Mouse (Mus musculus) left cerebral cortex, adult 11 months (tissue): Measurements from ENCODE around the gene Lins1.

Experiments
- DNase-seq: peaks from one replicate; pipeline ENCODE4 v3.0.0; 2022; ENCODE audit warnings: low spot score

Gene Lins1

DNA sequence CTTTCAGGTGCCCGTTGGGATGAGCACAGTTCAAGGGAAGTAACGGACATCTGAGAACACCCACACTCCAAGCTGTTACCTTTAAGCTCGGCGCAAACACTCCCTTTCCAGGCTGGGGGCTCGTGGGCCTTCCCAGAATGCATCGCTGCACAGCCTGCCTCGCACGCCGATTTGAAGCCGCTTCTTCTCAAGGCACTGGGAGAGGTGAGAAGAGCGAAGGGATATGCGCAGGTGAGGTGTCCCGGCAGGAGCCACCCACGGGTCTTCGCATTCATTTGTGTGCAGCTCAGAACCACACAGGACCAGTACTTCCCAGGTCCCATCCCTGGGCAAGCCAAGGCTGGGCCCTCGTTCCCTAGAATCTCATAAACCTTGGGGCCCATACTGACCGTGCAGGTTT lies 43.7 kb downstream of the Lins1 start:
- no peak for DNase-seq

DNA sequence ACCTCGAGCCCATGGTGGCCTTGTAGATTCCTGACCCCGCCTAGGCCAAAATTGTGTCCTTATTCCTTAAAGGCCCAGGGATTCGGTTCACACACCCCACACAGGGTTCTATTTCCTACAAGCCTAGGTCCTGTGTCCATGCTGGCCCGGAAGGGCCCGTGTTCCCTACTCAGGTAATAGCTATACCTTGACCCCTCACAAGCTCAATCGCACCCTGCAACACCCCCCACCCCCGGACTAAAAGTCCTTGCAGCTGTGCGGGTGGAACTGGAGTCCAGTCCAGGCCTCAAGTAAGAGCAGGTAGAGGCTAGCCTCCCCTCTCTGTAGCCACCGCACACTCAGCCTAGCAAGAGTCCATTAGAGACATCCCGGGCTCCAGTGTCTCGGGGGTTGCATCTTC lies 44.2 kb downstream of the Lins1 start:
- DNase-seq = no peak

DNA sequence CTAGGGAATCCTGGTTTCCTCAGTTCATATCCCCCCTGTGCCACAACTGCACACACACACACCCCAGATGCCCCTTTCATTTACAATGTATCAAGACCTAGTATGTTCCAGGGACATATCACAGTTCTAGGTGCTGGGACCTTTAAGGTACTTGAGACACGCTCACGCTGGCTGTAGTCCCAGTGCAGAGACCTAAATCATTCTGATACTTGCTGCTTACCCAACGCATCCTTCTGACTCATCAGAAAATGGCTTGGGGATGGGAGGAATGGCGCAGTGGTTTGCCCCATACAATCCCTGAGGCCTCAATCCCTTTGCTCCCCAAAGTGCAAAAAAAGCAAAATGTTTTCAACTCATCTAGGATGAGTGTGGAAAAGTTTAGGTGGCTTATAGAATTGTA lies 44.8 kb downstream of the Lins1 start:
- DNase-seq = no peak

DNA sequence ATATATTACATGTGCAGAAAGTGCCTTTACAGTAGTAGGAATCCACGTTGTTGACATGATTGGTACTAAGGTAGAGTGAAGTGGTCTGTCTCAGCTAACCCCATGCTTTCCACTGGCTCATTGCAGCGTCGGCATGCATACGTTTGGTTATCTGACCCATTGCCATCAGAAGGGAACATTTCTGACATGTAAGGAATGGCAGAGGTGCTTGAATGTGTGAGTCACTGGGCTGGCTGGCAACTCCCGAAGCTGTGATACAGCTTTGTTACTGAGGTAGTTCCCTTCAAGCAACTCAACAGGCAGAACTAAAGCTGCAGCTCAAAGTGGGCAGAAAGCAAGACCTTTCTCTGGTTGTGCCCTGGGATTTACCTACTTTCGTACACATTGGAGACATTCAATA lies 45.3 kb downstream of the Lins1 start:
- no peak for DNase-seq

DNA sequence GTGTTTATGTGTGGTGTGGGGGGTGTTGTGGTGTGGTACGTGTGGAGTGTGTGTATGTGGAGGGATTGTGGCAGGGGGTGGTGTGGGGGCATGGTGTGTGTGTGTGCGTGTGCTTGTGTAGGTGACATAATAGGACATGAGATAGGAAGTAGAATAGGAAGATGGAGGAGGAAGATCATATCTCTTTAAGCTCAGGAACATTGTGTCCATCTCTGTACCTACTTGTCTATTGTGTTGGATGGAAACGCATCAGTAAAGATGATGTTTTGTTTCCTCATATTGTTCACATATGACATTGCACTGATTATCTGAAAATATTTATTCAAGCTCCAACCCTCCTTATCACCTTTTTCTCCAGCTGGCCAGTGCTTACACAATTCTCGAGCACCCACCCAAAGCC lies 47.7 kb downstream of the Lins1 start:
- DNase-seq = no peak

DNA sequence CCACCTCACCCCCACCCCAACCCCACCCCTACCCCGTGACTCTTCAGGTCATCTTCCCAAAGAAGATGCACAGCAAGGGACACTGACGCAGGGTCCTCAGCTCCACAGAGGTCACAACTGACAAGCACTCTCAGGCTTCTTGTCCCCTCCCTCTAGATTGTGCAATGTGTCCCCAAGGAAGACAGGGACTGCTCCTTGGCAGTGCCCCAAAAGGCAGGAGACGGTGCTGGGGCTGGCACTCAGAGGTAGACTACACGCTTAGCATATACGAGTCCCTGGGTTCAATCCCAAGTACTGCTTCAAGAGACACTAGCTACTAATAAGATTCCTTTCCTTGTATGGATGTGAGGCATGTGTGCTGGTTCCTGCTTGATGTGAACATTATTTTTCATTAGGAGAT lies 51.3 kb downstream of the Lins1 start:
- DNase-seq = no peak

DNA sequence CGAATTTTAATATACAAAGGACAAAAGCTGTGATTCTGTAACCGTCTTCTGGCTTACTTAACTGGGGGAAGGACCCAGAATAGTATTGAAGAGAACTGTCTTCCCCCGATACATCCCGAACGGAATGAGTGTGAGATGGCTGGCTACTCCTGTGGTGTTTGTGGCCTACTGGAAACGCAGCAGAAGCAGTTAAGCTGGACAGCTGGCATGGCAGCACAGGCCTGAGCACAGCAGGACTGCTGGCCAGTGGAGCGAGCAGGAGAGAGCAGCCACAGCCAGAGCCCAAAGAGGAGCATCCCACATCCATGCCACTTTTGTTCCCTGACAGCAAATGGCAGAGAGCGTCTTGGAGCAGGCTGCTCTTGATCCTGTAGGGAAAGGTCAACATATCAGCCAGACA lies 51.7 kb downstream of the Lins1 start:
- DNase-seq = no peak

DNA sequence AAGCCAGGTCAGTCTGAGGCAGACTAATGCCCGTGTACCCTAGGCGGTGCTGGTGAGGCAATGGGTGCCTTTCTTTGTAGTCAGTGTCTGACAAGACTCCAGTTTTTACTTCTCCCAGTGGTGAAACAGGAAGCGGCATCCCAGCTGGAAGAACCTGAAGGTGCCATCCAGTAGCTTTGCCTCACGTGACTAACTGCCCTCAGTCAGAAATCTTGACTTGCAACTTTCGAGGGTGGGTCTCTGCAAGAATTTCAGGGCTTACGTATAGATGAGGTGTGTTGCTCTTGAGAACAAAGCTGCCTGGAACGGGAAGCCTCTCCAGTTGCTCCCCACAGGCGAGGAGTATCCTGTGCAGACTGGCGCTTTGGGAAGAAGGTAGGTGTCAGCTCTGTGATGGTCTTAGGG lies 53.7 kb downstream of the Lins1 start, which contains the start of gene Cers3:
Gene Cers3 (plus strand): TSS at position 128 of the 405 bp plus-strand sequence.
- DNase-seq = no peak

DNA sequence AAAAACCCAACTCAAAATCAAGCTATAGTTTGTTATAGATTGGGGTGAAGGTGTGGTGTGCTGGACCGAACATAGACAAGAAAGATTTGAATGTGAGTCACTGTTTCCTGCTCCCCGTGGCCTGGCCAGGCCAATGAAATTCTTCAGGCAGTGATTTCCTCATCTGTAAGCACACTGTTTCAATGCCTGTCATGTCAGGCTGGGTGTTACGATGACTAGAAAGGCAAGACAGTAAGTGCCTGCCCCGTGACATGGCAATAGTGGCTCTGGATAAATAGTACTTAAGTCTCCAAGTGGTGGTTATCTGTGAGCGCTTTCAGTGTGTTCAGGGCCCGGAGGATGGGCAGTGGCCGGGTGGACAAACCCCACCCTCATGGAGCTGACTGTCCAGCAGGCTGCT lies 57.3 kb downstream of the Lins1 start:
- DNase-seq = no peak

DNA sequence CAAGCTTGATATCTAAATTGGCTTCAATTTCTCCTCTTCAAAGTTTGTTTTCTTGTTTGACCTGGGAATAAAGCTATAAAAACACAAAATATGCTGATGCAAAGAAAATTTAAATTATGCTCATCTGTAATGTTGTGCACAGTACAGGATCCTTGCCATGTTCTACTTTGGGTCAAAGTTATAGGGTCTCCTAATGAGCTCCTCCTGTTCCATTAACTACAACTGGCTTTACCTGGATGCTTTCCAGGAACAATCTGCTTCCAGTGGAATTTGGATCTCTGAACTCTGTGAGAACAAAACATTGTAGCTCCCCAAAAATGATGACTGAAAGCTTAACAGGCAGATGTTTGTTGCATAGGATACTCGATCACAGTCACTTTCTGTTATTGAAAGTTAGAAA lies 60.3 kb downstream of the Lins1 start:
- no peak for DNase-seq

DNA sequence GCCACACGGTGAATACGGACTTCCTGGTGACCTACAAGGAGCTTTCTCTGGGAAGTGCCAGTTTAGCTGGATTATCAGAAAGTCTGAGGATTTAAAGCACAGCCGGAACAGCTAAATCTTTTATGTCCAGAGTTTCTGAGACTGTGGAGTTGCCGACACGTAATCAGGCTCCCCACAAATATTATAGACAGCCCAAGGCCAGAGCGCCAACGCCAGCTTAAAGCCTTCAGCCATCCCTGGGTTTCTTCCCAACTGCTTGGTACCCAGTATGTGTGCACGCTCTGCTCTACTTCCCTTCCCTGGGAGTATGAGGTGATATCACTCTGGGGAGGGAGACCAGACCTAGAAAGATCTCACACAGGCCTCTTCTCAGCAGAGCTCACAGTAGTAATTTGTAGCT lies 64.1 kb downstream of the Lins1 start:
- no peak for DNase-seq

DNA sequence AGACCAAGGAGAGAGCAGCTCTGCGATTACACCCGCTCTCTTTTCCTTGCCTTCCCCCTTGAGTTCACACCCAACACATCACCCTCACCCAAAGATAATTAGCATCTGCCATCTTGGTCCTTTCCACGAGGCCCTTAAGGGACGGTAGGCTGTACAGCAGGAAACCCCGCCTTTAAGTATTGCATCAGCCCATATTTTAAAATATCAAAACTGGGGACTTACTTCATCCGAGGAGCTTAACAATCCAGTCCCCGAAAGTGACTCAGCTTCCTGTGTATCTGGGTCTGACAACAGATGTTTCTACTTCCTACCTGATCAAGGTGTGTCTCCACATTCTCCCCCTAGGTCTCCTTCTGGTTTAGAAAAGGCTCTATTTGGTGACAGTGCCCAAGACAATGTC lies 65.9 kb downstream of the Lins1 start:
- no peak for DNase-seq
